Mouse (Mus musculus) lung, postnatal 4 days (tissue): ENCODE data around the gene Lrriq4.
"Not testable (repeated sequence)": the region's sequence is repeated elsewhere in the genome, so short reads cannot be mapped to it uniquely, and the experiment has no call there.

ENCODE experiments used
- DNase-seq, 2 experiments: peaks; one replicate each; pipeline ENCODE4 v3.0.0; 2021

Lrriq4 gene

GRCm38 (mm10) chr3:30687216-30687615, 42.9 kb downstream of the Lrriq4 start:
- DNase-seq: peak; percentile 13 to 57

- no peak for DNase-seq
Measured at GRCm38 (mm10) chr3:30690976-30691375, 46.7 kb downstream of the Lrriq4 start.

GRCm38 (mm10) chr3:30695661-30696060, 51.4 kb downstream of the Lrriq4 start:
- DNase-seq: no peak

- peak in 1 of 2 experiments; percentile 56 for DNase-seq
Measured at GRCm38 (mm10) chr3:30696346-30696745, 52.0 kb downstream of the Lrriq4 start.

- DNase-seq: no peak
Measured at GRCm38 (mm10) chr3:30697891-30698290, 53.6 kb downstream of the Lrriq4 start.

- DNase-seq: not testable (repeated sequence)
Measured at GRCm38 (mm10) chr3:30699711-30700505, 55.6 kb downstream of the Lrriq4 start, which contains the start of gene Lrrc31. Gene Lrrc31 (minus strand): TSS chr3:30699843.

GRCm38 (mm10) chr3:30705977-30706376, 61.7 kb downstream of the Lrriq4 start:
- no peak for DNase-seq

- DNase-seq: no peak
Measured at GRCm38 (mm10) chr3:30706614-30707276, 62.4 kb downstream of the Lrriq4 start.

- no peak for DNase-seq
Measured at GRCm38 (mm10) chr3:30710191-30710590, 65.9 kb downstream of the Lrriq4 start.

- DNase-seq: no peak
Measured at GRCm38 (mm10) chr3:30713334-30713733, 69.0 kb downstream of the Lrriq4 start.

GRCm38 (mm10) chr3:30718649-30719048, 74.3 kb downstream of the Lrriq4 start:
- no peak for DNase-seq
